Mouse (Mus musculus) hindbrain, embryonic 14.5 days (tissue): ENCODE data around the gene Tbx5. TPM values are rescaled to one million over a fixed set of nuclear protein-coding genes. Genes with fewer than 3 reads are reported as not detected.
"Not testable (repeated sequence)": the region's sequence is repeated elsewhere in the genome, so short reads cannot be mapped to it uniquely, and the experiment has no call there.

ENCODE experiments used
- ATAC-seq: fragments of 200-750 bp; cut with Nextera tagmentation; 2 replicates; pipeline ENCODE4 v1.8.0; 2017; ENCODE audit warnings: moderate number of reproducible peaks, mild to moderate bottlenecking, moderate TSS enrichment, moderate library complexity; ENCODE audit not compliant: low FRiP score
- DNase-seq: peaks from one replicate; pipeline ENCODE4 v3.0.0-alpha.2; 2015; ENCODE audit warnings: low spot score
- H3K27ac ChIP-seq: fragments of 300-500 bp; sonication (generic); 2 replicates; pipeline ENCODE4 v1.5.1; 2014; ENCODE audit warnings: mild to moderate bottlenecking, moderate library complexity
- H3K27me3 ChIP-seq: fragments of 300-500 bp; sonication (generic); 2 replicates; pipeline ENCODE4 v1.6.1; 2014; ENCODE audit warnings: mild to moderate bottlenecking, low read length, mixed read lengths; ENCODE audit not compliant: control insufficient read depth, insufficient read depth
- H3K36me3 ChIP-seq: fragments of 300-500 bp; sonication (generic); replicated peaks from 2 replicates; pipeline ENCODE4 v1.6.1; 2014; ENCODE audit not compliant: control insufficient read depth, insufficient read depth
- H3K4me1 ChIP-seq: fragments of 300-500 bp; sonication (generic); replicated peaks from 2 replicates; pipeline ENCODE4 v1.6.1; 2014; ENCODE audit warnings: antibody characterized with exemption, low read length, mixed read lengths; ENCODE audit not compliant: control insufficient read depth, insufficient read depth
- H3K4me2 ChIP-seq: fragments of 300-500 bp; sonication (generic); replicated peaks from 2 replicates; pipeline ENCODE4 v1.6.1; 2014; ENCODE audit warnings: mild to moderate bottlenecking, moderate library complexity
- H3K4me3 ChIP-seq: fragments of 300-500 bp; sonication (generic); replicated peaks from 2 replicates; pipeline ENCODE4 v1.5.1; 2014; ENCODE audit warnings: mild to moderate bottlenecking, low read length
- H3K9ac ChIP-seq: fragments of 300-500 bp; sonication (generic); 2 replicates; pipeline ENCODE4 v1.6.1; 2014
- H3K9me3 ChIP-seq: fragments of 300-500 bp; sonication (generic); 2 replicates; pipeline ENCODE4 v1.6.1; 2016; ENCODE audit warnings: low read length; ENCODE audit not compliant: control insufficient read depth
- WGBS: fragments of 180-500 bp; shearing (Covaris S2); extraction: QIAGEN DNeasy Blood & Tissue Kit; methylation state at CpG from one replicate; pipeline ENCODE4 v1.1.7; 2014; 5-methylcytosine and 5-hydroxymethylcytosine counted together
- polyA plus RNA-seq: library from polyadenylated mRNA; unstranded; fragments of >200 nt; fragmentation: Nextera tagmentation; extraction: Ambion mirVana; gene quantifications from 2 replicates; pipeline ENCODE4 v1.2.1, GENCODE M21; 2014

Gene Tbx5
- polyA plus RNA-seq, 1 experiment from 2014 or later: 0.04 TPM

- WGBS: 69% methylated on average over 3 of the region's 3 CpGs
- no peak for ATAC-seq
- no peaks in the 10 kb centered on the region for H3K27me3 ChIP-seq
- no peak overlapping the region for H3K27ac ChIP-seq
- no peaks in the 10 kb centered on the region for H3K36me3 ChIP-seq
- H3K4me3 ChIP-seq: no peak overlapping the region
- H3K4me1 ChIP-seq: no peaks in the 10 kb centered on the region
- H3K4me2 ChIP-seq: no peak overlapping the region
- no peaks in the 10 kb centered on the region for H3K9me3 ChIP-seq
- no peak for DNase-seq
- no peak overlapping the region for H3K9ac ChIP-seq
Observed at GRCm38 (mm10) chr5:119893060-119893459, 60.6 kb downstream of the Tbx5 start.

- no peak overlapping the region for H3K27ac ChIP-seq
- H3K4me2 ChIP-seq: no peak overlapping the region
- H3K4me1 ChIP-seq: no peaks in the 10 kb centered on the region
- DNase-seq: no peak
- H3K9ac ChIP-seq: no peak overlapping the region
- no peaks in the 10 kb centered on the region for H3K9me3 ChIP-seq
- no peak for ATAC-seq
- no peak overlapping the region for H3K4me3 ChIP-seq
- no peaks in the 10 kb centered on the region for H3K27me3 ChIP-seq
- no peaks in the 10 kb centered on the region for H3K36me3 ChIP-seq
- 79% methylated on average over 3 of the region's 3 CpGs for WGBS
Observed at GRCm38 (mm10) chr5:119896605-119897004, 64.1 kb downstream of the Tbx5 start.

- ATAC-seq: peak; percentile 34; the same call in 1 of the 2 replicates
- no peak overlapping the region for H3K4me2 ChIP-seq
- no peaks in the 10 kb centered on the region for H3K36me3 ChIP-seq
- no peak overlapping the region for H3K27ac ChIP-seq
- no peaks in the 10 kb centered on the region for H3K9me3 ChIP-seq
- no peak overlapping the region for H3K4me3 ChIP-seq
- WGBS: 68% methylated on average over 12 of the region's 12 CpGs
- H3K9ac ChIP-seq: no peak overlapping the region
- H3K27me3 ChIP-seq: no peaks in the 10 kb centered on the region; the same call in 1 of the 2 replicates
- peak; percentile 47 for DNase-seq
- H3K4me1 ChIP-seq: no peaks in the 10 kb centered on the region
Observed at GRCm38 (mm10) chr5:119916551-119917171, 84.2 kb downstream of the Tbx5 start.

GRCm38 (mm10) chr5:119918381-119918780, 85.9 kb downstream of the Tbx5 start:
- H3K4me3 ChIP-seq, DNase-seq, ATAC-seq, H3K9ac ChIP-seq, H3K9me3 ChIP-seq, H3K4me2 ChIP-seq, H3K36me3 ChIP-seq, H3K27me3 ChIP-seq, H3K27ac ChIP-seq, H3K4me1 ChIP-seq: not testable (repeated sequence)
- 80% methylated on average over 1 of the region's 1 CpGs for WGBS

GRCm38 (mm10) chr5:119920941-119921340, 88.5 kb downstream of the Tbx5 start:
- DNase-seq (no peak), ATAC-seq (no peak)
- Histone ChIP-seq H3K4me1 (no peaks in the 10 kb centered on the region), H3K4me2 (no peak overlapping the region), H3K9ac (no peak overlapping the region), H3K9me3 (no peaks in the 10 kb centered on the region), H3K27ac (no peak overlapping the region), H3K36me3 (no peaks in the 10 kb centered on the region), H3K4me3 (no peak overlapping the region), H3K27me3 (no peaks in the 10 kb centered on the region)
- WGBS: 64% methylated on average over 10 of the region's 10 CpGs

- WGBS: 56% methylated on average over 11 of the region's 11 CpGs
- Histone ChIP-seq H3K27me3 (no peaks in the 10 kb centered on the region), H3K4me3 (no peak overlapping the region), H3K4me2 (no peak overlapping the region), H3K9me3 (no peaks in the 10 kb centered on the region), H3K36me3 (no peaks in the 10 kb centered on the region), H3K4me1 (no peaks in the 10 kb centered on the region), H3K9ac (no peak overlapping the region), H3K27ac (no peak overlapping the region)
- ATAC-seq: no peak
- no peak for DNase-seq
Observed at GRCm38 (mm10) chr5:119922229-119922628, 89.8 kb downstream of the Tbx5 start.

Other genes with a start within 250 kb of the Tbx5 start
- gene Tbx3, start 162.0 kb upstream of the Tbx5 start, polyA plus RNA-seq: 4.3 and 6.6 TPM in 2 replicates